Mouse (Mus musculus): ENCODE data around the gene Bcl2l12. TPM values are rescaled to one million over a fixed set of nuclear protein-coding genes. Genes with fewer than 3 reads are reported as not detected.
A peak's percentile ranks its signal among the peaks of the same experiment; 100 is the strongest.

The Bcl2l12 gene
- polyA plus RNA-seq, 1 experiment, result 13.3 TPM

DNA sequence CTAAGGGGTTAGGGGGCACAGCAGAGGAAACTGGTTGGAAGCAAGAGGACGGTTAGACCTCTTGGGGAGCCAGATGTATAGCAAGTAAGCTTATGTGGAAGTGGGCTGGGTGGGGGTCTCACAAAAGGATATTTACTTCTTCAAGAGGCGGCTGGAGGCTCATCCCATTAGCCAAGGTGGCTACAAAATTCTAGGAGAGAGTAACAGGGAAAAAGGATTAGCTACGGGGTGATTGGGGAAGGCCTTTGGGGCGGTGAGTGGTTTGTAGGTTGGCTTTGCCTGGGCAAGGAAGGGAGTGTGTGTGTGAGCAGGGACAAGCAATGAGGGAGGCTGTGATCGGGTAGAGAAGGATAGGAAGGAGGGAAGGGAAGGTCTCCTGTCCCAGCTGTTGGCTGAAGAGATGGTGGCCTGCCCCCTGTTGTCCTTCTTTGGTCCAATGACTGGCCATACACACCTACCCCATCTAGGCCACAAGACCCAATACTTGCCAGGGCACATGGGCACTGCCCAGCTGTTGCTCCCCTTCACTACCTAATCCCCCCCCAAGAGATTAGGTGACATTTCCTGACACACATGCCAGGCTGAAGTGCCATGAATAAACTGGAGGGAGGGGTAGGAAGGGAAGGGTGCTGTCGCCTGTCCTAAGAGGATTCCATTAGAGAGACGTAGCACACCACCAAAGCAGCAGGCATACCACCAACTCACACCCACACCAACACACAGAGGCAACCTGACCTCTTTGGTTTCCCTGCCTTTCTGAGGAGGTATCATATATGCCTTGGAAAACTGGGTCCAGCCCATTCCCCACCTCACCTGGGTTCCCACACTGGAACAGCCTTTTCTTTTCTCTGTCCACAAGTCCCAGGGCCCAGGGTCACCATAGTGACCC lies 14.3 kb downstream of the Bcl2l12 start:
- no peak overlapping the region for H3ac ChIP-seq (ENCODE audit: control insufficient read depth, insufficient read length)
- H3K36me3 ChIP-seq (ENCODE audit: control insufficient read depth, insufficient read depth), result peaks cover 20% of the 10 kb centered on the region
- H3K79me2 ChIP-seq (ENCODE audit: control insufficient read depth, insufficient read depth), result peaks cover 51% of the 10 kb centered on the region
- H3K4me2 ChIP-seq (ENCODE audit: low read depth), result peak overlapping the region; percentile 68
- TF ChIP-seq MYOD1 (IDR thresholded peaks at IDR 0.05; ENCODE audit: control insufficient read depth in 1 of 3, insufficient read length in 2 of 3, low read depth in 2 of 3) (peak; percentile 96 to 100 (median 98)), TCF12 (IDR thresholded peaks at IDR 0.05; ENCODE audit: insufficient read depth, poor library complexity, severe bottlenecking) (peak; percentile 65), E2F4 (IDR thresholded peaks at IDR 0.05; ENCODE audit: insufficient read depth) (no peak), POLR2A (IDR thresholded peaks at IDR 0.05; ENCODE audit: insufficient read length, low read depth) (peak; percentile 38), POLR2AphosphoS2 (IDR thresholded peaks at IDR 0.05; ENCODE audit: insufficient read length, low read depth) (no peak), TCF3 (IDR thresholded peaks at IDR 0.05; ENCODE audit: insufficient read length, low read depth) (peak; percentile 35), CEBPB (IDR thresholded peaks at IDR 0.05; ENCODE audit: insufficient read depth, poor library complexity, severe bottlenecking) (no peak), REST (IDR thresholded peaks at IDR 0.05; ENCODE audit: insufficient read depth, insufficient read length) (no peak), SRF (IDR thresholded peaks at IDR 0.05; ENCODE audit: control insufficient read depth, insufficient read length, low read depth) (peak; percentile 22), MAX (IDR thresholded peaks at IDR 0.05; ENCODE audit: low read depth) (no peak), MYOG (IDR thresholded peaks at IDR 0.05; ENCODE audit: control insufficient read depth in 1 of 3, insufficient read depth in 1 of 3, insufficient read length in 2 of 3, low read depth in 2 of 3) (peak; percentile 52 to 89 (median 60)), USF1 (IDR thresholded peaks at IDR 0.05; ENCODE audit: low read depth) (peak; percentile 18)
- H3K4me3 ChIP-seq, result peak overlapping the region; percentile 55
- H3K27me3 ChIP-seq (ENCODE audit: control insufficient read depth, insufficient read depth, insufficient read length), result no peaks in the 10 kb centered on the region

DNA sequence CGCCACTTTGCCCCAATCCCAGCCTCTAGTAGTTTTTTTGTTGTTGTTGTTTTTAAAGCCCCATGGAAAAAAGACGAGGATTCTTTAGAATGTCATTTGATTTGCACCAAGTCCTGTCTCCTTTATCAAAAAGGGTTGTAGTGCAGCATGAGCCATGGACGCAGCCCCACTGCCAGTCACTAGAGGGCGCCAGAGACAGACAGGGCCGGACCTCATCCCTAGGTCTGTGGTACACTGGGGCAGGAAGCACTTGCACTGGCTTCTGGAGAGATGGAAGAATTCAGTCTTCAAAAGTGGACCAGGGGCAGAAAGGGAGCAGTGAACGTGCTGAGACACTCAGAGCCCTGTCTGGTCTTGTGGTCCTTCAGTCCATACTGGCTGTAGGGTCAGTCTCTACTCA lies 15.4 kb downstream of the Bcl2l12 start:
- TF ChIP-seq POLR2A (IDR thresholded peaks at IDR 0.05; ENCODE audit: insufficient read length, low read depth) (peak; percentile 10), E2F4 (IDR thresholded peaks at IDR 0.05; ENCODE audit: insufficient read depth) (no peak)
- H3K4me2 ChIP-seq (ENCODE audit: low read depth), result peak overlapping the region; percentile 68
- H3K36me3 ChIP-seq (ENCODE audit: control insufficient read depth, insufficient read depth), result peaks cover 29% of the 10 kb centered on the region

GRCm38 (mm10) chr7:44981539-44981938 lies 17.0 kb downstream of the Bcl2l12 start:
- TF ChIP-seq SRF (IDR thresholded peaks at IDR 0.05; ENCODE audit: control insufficient read depth, insufficient read length, low read depth), result no peak
- peak; percentile 21 for TF ChIP-seq POLR2AphosphoS2 (IDR thresholded peaks at IDR 0.05; ENCODE audit: insufficient read length, low read depth)
- Histone ChIP-seq H3ac (ENCODE audit: control insufficient read depth, insufficient read length) (no peak overlapping the region), H3K27me3 (ENCODE audit: control insufficient read depth, insufficient read depth, insufficient read length) (no peaks in the 10 kb centered on the region), H3K4me2 (ENCODE audit: low read depth) (no peak overlapping the region), H3K79me2 (ENCODE audit: control insufficient read depth, insufficient read depth) (peaks cover 33% of the 10 kb centered on the region), H3K4me3 (no peak overlapping the region), H3K36me3 (ENCODE audit: control insufficient read depth, insufficient read depth) (peaks cover 35% of the 10 kb centered on the region)

More for the DNA sequence above, 15.4 kb downstream of the Bcl2l12 start:
- Histone ChIP-seq H3K79me2 (ENCODE audit: control insufficient read depth, insufficient read depth) (peaks cover 45% of the 10 kb centered on the region), H3ac (ENCODE audit: control insufficient read depth, insufficient read length) (no peak overlapping the region), H3K27me3 (ENCODE audit: control insufficient read depth, insufficient read depth, insufficient read length) (no peaks in the 10 kb centered on the region), H3K4me3 (no peak overlapping the region)

DNA sequence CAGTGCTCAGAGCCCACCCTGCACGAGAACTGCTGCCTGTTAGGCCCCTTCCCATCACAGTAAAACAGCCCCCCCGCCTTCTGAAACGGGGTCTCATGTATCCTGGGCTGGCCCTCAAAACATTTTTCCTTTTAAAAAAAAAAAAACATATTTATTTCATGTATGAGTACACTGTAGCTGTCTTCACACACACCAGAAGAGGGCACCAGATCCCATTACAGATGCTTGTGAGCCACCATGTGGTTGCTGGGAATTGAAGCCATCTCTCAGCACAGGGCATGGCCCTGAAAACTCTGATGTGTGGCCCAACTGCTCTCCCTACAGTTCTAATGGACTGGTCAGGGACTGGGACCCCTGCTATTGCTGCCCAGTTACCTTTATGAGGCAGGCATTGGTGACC lies 20.2 kb downstream of the Bcl2l12 start:
- H3K4me2 ChIP-seq (ENCODE audit: low read depth), result no peak overlapping the region
- no peak overlapping the region for H3K4me3 ChIP-seq
- peaks cover 12% of the 10 kb centered on the region for H3K79me2 ChIP-seq (ENCODE audit: control insufficient read depth, insufficient read depth)
- H3K27me3 ChIP-seq (ENCODE audit: control insufficient read depth, insufficient read depth, insufficient read length), result no peaks in the 10 kb centered on the region
- TF ChIP-seq SRF (IDR thresholded peaks at IDR 0.05; ENCODE audit: control insufficient read depth, insufficient read length, low read depth) (no peak), REST (IDR thresholded peaks at IDR 0.05; ENCODE audit: insufficient read depth, insufficient read length) (no peak)
- no peak overlapping the region for H3ac ChIP-seq (ENCODE audit: control insufficient read depth, insufficient read length)
- peaks cover 35% of the 10 kb centered on the region for H3K36me3 ChIP-seq (ENCODE audit: control insufficient read depth, insufficient read depth)

- H3K27me3 ChIP-seq (ENCODE audit: control insufficient read depth, insufficient read depth, insufficient read length), result no peaks in the 10 kb centered on the region
- H3K36me3 ChIP-seq (ENCODE audit: control insufficient read depth, insufficient read depth), result peaks cover 20% of the 10 kb centered on the region
- peak overlapping the region; percentile 14 for H3K4me3 ChIP-seq
- no peak overlapping the region for H3ac ChIP-seq (ENCODE audit: control insufficient read depth, insufficient read length)
- TF ChIP-seq SRF (IDR thresholded peaks at IDR 0.05; ENCODE audit: control insufficient read depth, insufficient read length, low read depth) (no peak), CEBPB (IDR thresholded peaks at IDR 0.05; ENCODE audit: insufficient read depth, poor library complexity, severe bottlenecking) (no peak), TCF12 (IDR thresholded peaks at IDR 0.05; ENCODE audit: insufficient read depth, poor library complexity, severe bottlenecking) (no peak), MYOG (IDR thresholded peaks at IDR 0.05; ENCODE audit: control insufficient read depth in 1 of 3, insufficient read depth in 1 of 3, insufficient read length in 2 of 3, low read depth in 2 of 3) (no peak), MAX (IDR thresholded peaks at IDR 0.05; ENCODE audit: low read depth) (no peak), POLR2A (IDR thresholded peaks at IDR 0.05; ENCODE audit: insufficient read length, low read depth) (no peak), POLR2AphosphoS2 (IDR thresholded peaks at IDR 0.05; ENCODE audit: insufficient read length, low read depth) (no peak), MYOD1 (IDR thresholded peaks at IDR 0.05; ENCODE audit: control insufficient read depth in 1 of 3, insufficient read length in 2 of 3, low read depth in 2 of 3) (no peak), TCF3 (IDR thresholded peaks at IDR 0.05; ENCODE audit: insufficient read length, low read depth) (no peak), USF1 (IDR thresholded peaks at IDR 0.05; ENCODE audit: low read depth) (no peak), REST (IDR thresholded peaks at IDR 0.05; ENCODE audit: insufficient read depth, insufficient read length) (no peak), E2F4 (IDR thresholded peaks at IDR 0.05; ENCODE audit: insufficient read depth) (no peak)
- no peak overlapping the region for H3K4me2 ChIP-seq (ENCODE audit: low read depth)
- no peaks in the 10 kb centered on the region for H3K79me2 ChIP-seq (ENCODE audit: control insufficient read depth, insufficient read depth)
Observed at GRCm38 (mm10) chr7:44975117-44975419, 23.4 kb downstream of the Bcl2l12 start.
